Mouse (Mus musculus) mesoderm, embryonic 11.5 days (tissue): Measurements from ENCODE around the gene Scgb2b27.
"Not testable (repeated sequence)": the region's sequence is repeated elsewhere in the genome, so short reads cannot be mapped to it uniquely, and the experiment has no call there.

Source experiments
- DNase-seq: peaks from one replicate; pipeline ENCODE4 v3.0.0-alpha.2; 2012; ENCODE audit warnings: low read depth, low spot score

Scgb2b27 gene

GRCm38 (mm10) chr7:34013842-34014241 is at the start of gene Scgb2b27:
TSS of gene Scgb2b27 (minus strand) at chr7:34013942.
- DNase-seq, result no peak

GRCm38 (mm10) chr7:34036076-34036815 is 22.5 kb upstream of the Scgb2b27 start:
- DNase-seq, result not testable (repeated sequence)

- not testable (repeated sequence) for DNase-seq
Observed at GRCm38 (mm10) chr7:34034579-34034978, 20.8 kb upstream of the Scgb2b27 start.

GRCm38 (mm10) chr7:34030026-34030425 is 16.3 kb upstream of the Scgb2b27 start:
- DNase-seq, result no peak

GRCm38 (mm10) chr7:34027202-34027601 is 13.5 kb upstream of the Scgb2b27 start:
- not testable (repeated sequence) for DNase-seq

GRCm38 (mm10) chr7:34025641-34026040 is 11.9 kb upstream of the Scgb2b27 start:
- no peak for DNase-seq

GRCm38 (mm10) chr7:34021183-34021582 is 7.4 kb upstream of the Scgb2b27 start, which contains the start of gene Scgb1b27:
TSS of gene Scgb1b27 (plus strand) at chr7:34021483.
- not testable (repeated sequence) for DNase-seq

- DNase-seq, result not testable (repeated sequence)
Observed at GRCm38 (mm10) chr7:33982281-33982680, 31.5 kb downstream of the Scgb2b27 start.
